Mouse (Mus musculus) B cell, adult 67 days (primary cell): Measurements from ENCODE around the gene Gm10471. TPM values are rescaled to one million over a fixed set of nuclear protein-coding genes. Genes with fewer than 3 reads are reported as not detected.

ENCODE experiments used
- total RNA-seq, 2 experiments: library from RNA; stranded (reverse); gene quantifications; 4 replicates each; pipeline ENCODE4 v1.2.4; 2023

Gene Gm10471
- not detected for total RNA-seq

GRCm38 (mm10) chr5:26089191-26089590, at the start of gene Gm10471:
Gm10471 (minus strand) TSS chr5:26089291.

GRCm38 (mm10) chr5:26121321-26121720, 32.2 kb upstream of the Gm10471 start, which contains the start of gene Gm10220:
Gm10220 (minus strand) TSS chr5:26121421.

GRCm38 (mm10) chr5:26105262-26105661, 16.2 kb upstream of the Gm10471 start, which contains the start of gene 5031410I06Rik:
5031410I06Rik (minus strand) TSS chr5:26105362.

GRCm38 (mm10) chr5:26058481-26058880, 30.6 kb downstream of the Gm10471 start, which contains the start of gene Gm7347:
Gm7347 (minus strand) TSS chr5:26058581.

GRCm38 (mm10) chr5:26039458-26039857, 49.6 kb downstream of the Gm10471 start, which contains the start of gene Speer4a:
Speer4a (minus strand) TSS chr5:26039558.

Other genes with a start within 250 kb of the Gm10471 start
- not detected for gene Gm21663, start 146.9 kb downstream of the Gm10471 start, total RNA-seq
- gene Gm21671, start 134.9 kb downstream of the Gm10471 start, total RNA-seq, result not detected
- gene Gm21680, start 116.6 kb downstream of the Gm10471 start, total RNA-seq, result not detected
- gene Gm21698, start 100.6 kb downstream of the Gm10471 start, total RNA-seq, result not detected
- gene Gm1979, start 84.5 kb downstream of the Gm10471 start, total RNA-seq, result not detected
- not detected for gene Gm5862, start 66.4 kb downstream of the Gm10471 start, total RNA-seq
- gene Speer4a, start 49.7 kb downstream of the Gm10471 start, total RNA-seq, result not detected
- not detected for gene Gm7347, start 30.7 kb downstream of the Gm10471 start, total RNA-seq
- gene 5031410I06Rik, start 16.1 kb upstream of the Gm10471 start, total RNA-seq, result not detected
- gene Gm10220, start 32.1 kb upstream of the Gm10471 start, total RNA-seq, result not detected
- not detected for gene Gm7361, start 168.4 kb upstream of the Gm10471 start, total RNA-seq